Mouse (Mus musculus): ENCODE results near the gene Fermt3.

The Fermt3 gene

DNA sequence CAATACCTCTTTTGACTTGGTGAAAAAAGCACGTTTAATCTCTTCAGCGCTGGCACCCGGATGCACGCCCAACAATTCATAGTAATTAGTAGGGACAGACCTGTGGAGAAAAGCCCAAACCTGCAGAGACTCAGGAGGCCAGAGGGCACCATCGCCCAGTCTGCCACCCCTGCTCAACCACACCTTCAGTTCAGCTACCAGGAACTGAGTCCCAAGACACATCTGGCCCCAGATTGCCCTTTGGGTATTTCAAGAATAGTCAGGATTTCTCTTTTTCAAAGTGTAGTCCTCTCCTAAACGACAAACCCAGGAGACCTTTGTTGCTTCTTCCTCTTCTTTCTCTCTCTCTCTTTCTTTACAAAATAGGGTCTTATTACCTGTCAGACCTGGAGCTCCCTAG lies 28.6 kb downstream of the Fermt3 start:
- DNase-seq (ENCODE audit: low spot score), result no peak

DNA sequence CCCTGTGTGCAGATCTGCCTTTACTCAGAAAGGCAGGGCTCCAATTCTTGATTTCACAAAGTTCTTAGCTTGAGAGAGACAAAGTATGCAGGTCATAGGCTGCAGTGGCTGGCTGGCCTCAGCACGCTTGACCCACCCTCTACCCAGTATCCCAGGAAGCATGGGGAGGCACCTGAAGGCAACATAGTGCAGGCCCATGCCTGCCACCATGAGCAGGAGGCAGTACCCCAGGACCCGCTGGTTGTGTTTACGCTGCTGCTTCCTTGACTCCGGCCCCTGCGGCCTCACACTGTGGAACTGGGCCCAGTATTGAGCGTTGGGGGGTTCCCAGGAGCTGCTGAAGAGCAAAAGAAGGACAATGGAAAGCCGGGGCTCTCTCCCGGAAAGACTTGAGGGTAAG lies 30.0 kb downstream of the Fermt3 start:
- DNase-seq (ENCODE audit: low spot score), result no peak

DNA sequence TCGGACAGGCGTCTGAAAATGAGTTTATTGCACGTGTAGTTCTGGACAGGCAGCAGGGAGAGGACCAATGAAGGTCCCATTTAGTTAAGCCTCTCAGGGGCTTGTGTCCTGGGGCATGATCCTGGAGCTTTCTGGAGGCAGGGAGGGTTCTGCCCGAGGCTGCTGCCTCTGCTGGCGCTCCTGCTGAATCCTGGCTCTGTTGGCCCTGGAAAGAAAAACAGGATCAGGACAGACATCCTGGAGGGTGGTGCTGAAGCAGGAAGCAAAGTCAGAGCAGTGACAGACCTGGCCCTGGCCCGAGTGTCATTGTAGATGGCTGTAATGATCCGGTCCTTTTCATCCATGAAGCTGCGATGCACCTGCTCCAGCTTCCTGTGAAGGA lies 31.4 kb downstream of the Fermt3 start:
- DNase-seq (ENCODE audit: low spot score), result no peak

DNA sequence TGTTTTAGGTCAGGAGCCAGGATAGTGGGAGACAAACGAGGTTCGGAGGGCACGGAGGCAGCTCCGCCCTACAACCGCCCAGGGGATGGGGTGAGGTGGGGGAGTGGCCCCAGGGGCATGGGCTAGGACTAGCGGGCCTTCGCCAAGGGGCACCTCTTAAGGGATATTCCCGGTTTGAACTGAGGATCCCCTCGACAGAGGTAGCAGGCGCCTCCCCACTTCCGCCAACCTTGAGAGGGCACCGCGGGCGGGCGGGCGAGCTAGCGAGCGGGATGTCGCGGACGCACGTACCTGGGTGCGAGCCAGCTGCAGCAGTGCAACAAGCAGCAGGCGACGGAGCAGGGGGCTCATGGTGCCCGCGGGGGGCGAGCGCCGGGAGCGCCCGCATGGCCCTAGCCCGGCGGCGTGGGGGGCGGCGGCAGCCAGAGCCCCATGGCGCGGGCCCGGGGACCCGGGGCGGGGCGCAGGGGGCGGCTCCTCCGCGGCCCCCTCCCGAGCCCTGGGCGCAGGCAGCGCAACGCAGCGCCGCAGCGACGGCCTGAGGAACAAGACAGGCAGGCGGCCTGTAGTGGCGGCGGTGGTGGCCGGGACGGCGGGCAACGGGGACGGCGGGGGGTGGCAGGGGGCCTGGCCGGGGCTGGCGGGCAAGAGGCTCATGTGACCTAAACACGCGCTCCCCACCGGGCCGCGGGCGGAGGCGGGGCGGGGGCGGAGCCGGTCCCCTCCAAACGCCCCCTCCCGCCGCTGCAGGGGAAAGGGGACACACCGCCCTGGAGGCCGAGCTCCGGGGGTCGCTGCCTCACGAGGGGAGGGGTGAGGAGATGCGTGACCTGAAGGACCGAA lies 32.0 kb downstream of the Fermt3 start, which contains the start of gene Vegfb:
Vegfb (minus strand) TSS at position 591 of the 843 bp plus-strand sequence.
- DNase-seq (ENCODE audit: low spot score), result no peak

DNA sequence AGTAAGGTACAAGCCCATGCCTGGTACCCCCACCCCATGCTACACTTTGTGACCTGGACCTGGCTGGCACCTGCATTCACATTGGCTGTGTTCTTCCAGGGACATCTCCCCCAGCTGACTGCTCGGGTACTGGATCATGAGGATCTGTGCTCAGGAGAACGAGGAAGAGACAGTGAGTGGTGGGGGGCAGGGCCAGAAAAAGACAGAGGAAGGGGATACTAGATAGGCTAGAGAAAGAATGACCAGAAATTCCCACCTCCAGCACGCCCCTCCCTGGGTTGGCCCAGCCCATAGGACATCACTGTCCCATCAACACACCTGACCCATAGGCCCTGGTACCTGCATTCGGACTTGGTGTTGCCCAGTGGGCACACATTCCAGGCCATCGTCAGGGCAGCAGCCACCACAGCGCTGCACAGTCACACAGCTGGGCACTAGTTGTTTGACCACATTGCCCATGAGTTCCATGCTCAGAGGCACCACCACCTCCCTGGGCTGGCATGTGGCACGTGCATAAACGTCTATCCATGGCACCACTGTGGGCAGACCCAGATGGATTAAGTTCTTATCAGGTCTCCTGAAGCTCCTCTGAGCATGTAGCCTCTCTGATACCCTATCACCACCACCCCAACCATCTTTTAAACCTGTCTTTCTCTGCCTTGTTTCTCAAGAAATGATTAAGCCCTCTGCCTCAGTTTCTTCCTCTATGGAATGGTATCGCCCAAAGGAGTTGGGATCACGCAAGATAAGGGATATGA lies 33.1 kb downstream of the Fermt3 start:
- DNase-seq (ENCODE audit: low spot score), result no peak

DNA sequence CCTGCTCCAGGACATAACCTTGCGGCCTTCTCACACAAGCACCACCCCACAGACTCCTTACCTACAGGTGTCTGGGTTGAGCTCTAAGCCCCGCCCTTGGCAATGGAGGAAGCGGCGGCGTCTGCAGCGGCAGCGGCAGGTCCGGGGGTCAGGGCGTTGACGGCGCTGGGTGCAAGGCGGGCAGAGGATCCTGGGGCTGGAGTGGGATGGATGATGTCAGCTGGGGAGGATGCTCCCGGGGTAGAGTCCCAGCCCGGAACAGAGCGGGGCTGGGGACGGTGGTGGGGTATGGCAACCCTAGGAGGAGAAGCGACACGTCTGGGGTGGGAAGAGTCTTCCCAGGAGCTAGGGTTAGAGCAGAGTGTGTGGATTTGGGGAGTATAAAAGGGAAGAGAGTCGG lies 34.0 kb downstream of the Fermt3 start:
- no peak for DNase-seq (ENCODE audit: low spot score)

DNA sequence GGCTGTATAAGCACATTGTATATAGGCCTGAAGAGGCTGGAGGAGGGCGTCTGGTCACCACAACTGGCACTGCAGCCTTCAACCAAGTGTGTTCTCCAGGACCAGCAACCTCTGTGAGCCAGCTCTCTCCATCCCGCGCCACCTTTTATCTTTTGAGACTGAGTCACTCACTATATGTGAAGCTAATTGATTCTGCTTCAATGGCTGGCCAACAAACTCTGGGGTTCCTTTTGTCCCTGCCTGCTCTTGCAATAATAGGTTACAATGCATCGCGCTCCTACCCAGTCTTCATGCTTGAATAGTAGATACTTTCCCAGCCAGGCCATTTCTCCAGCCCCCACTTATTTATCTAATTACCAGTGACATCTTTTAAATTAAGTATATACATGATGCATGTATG lies 35.6 kb downstream of the Fermt3 start:
- no peak for DNase-seq (ENCODE audit: low spot score)

DNA sequence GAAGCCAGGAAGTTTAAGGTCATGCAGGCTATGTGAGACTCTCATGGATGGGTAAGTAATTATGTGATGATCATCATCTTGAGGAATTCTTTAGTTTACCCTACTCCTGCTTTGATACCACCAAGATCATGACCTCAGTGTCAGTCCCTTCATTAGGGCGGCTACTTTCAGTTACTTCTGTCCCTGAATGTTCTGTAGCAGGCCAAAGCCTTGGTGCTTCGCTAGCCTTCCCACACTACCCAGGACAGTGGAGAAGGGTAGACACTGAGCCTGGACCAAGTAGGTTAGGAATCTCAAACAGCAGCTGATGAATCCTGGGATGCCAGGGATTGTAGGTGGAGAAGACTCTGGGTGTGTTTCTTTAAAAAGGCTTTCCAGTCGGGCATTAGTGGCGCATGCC lies 37.8 kb downstream of the Fermt3 start:
- DNase-seq (ENCODE audit: low spot score), result no peak

DNA sequence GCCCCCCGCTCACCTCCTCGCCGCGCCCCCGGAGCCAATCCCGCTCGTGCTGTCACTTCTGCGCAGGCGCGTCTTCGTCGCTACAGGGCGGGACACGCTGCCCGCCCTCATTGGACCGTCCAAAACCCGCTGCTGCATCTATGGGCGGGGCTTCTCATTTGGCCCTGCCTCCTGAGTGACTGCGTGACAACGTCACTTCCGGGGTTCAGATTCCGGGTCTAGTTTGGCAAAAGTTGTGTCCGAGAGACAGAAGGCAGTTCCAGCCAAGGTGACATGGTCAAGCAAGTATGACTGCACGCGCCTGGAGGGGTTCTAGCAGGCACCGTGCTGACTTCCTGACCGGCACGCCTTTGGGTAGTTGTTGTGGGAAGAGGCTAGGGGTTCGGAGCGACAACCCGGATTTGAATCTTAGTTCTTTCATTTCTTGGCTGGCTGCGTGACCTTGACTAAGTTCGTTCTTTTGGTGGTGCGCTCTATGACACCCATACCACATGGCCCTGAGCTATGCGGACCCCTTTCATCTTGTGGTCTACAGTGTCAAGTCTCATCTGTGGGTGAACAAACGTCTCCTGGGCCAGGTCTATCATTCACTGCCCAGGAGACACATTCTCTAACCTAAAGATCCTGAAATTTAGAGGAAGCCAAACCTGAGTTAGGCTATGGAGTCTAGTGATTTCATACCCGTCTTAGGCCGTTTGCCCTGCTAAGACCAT lies 38.7 kb downstream of the Fermt3 start, which contains the start of gene Fkbp2:
Fkbp2 (minus strand) TSS at position 121 of the 713 bp plus-strand sequence.
- DNase-seq (ENCODE audit: low spot score), result peak; percentile 94

DNA sequence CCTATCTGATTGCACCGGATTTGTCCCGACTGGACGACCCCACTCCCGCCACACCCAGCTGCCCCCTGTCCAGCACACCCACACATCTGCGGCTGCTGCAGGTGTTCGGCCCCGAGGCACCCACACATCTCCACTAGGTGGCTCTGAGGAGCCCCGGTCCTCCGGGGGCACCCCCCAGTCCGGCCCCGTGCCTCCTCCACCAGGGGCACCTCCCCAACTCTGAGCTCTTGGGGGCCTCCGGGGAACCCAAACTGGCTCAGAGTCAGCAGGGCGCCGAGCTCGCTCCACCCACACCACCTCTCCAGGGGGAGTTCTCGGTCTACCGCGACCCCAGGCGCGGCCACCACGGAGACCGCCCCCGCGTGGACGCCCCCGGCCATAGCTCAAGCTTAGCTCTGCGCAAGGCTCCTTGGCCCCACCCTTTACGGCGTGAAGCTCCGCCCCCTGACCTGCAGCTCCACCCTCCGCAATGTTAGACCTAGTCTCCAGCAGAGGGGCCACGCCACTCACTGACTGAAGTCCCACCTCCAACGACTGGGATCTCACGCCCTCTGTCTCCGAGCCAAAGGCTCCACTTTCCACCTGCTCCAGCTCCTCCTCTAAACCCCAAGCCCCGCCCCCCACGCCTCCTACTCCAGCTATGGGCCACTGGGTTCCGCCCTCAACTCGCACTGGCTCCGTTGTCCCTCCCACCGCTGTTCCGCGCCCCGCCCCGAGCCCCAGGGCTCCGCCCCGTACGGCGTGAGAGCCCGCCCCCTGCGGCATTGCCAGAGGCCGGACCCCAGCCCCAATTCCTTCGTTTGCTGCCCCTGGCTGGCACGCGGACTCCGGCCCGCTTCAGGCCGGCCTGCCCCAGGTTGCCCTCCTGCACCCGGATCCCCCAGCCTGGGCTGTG lies 39.5 kb downstream of the Fermt3 start:
- peak; percentile 99 for DNase-seq (ENCODE audit: low spot score)

DNA sequence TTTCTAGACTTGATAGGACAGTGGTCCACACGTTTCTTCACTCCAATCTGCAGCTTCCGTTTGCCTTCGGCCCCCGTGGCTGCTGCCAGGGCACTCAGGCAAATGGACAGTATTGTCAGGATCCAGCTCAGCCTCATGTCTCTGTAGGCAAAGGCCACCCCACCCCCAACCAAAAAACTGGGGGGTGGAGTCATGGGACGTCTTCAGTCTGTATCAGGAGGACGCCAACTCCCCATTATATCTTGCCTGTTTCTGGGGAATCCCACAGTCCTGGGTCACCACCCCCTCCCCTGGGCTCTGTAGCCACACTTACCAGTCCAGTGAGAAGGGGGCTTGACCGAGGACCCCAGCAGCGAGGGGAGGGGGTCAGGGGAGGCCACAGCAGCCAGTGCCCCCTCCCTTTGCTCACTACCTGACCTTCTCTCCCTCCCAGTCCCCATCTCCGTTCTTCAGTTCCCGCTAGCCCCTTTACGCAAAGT lies 40.2 kb downstream of the Fermt3 start:
- DNase-seq (ENCODE audit: low spot score), result no peak

DNA sequence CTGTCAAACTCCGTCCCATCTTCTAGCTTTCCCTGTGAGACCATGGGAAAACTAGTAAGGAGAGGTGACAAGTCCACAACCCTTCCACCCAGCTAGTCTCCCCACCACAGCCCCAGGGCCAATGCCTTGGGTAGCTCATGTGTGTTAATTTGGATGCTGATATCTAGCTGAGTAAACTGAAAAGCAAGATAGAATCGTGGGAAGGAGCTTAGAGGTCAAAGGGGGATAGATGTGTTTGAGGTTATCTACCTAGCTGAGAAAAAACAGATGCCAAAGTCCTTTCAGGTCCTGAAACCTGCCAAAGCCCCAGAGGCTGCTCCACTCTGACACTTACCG lies 40.7 kb downstream of the Fermt3 start:
- no peak for DNase-seq (ENCODE audit: low spot score)

DNA sequence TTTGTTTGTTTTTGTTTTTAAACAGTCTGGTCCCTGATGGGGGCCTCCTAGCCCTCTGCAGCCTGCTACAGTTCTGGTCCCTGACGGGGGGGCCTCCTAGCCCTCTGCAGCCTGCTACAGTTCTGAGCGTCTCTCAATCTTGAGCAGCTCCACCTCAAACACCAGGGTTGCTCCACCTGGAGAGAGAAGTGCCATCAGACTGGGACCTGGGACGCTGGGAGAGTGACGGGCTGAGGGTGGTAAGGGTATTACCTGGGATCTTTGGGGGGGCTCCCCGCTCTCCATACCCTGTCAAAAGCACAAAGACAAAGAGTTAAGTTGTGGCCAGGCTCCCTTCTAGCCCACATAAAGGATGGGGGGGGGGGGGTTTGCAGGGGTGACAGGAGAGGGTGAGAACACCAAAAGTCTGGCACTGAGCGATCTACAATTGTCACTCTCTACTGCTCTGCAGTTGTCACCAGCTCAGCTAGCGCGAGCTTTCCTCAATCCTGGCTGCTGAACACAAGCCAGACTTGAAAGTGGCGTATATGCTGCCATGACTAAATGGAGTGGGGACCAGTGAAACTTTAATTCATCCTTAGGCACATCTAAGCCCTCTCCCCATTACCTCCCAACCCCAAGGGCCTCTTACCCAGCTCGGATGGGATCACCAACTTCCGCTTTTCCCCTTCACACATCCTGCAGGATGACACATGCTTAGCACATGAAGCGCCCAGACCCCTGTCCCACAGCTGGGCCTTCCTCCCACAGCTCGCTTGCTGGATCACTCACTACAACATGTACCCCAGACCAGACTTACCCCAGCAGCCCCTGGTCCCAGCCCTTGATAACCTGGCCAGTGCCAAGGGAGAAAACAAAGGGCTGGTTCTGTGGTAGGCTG lies 41.3 kb downstream of the Fermt3 start:
- no peak for DNase-seq (ENCODE audit: low spot score)

DNA sequence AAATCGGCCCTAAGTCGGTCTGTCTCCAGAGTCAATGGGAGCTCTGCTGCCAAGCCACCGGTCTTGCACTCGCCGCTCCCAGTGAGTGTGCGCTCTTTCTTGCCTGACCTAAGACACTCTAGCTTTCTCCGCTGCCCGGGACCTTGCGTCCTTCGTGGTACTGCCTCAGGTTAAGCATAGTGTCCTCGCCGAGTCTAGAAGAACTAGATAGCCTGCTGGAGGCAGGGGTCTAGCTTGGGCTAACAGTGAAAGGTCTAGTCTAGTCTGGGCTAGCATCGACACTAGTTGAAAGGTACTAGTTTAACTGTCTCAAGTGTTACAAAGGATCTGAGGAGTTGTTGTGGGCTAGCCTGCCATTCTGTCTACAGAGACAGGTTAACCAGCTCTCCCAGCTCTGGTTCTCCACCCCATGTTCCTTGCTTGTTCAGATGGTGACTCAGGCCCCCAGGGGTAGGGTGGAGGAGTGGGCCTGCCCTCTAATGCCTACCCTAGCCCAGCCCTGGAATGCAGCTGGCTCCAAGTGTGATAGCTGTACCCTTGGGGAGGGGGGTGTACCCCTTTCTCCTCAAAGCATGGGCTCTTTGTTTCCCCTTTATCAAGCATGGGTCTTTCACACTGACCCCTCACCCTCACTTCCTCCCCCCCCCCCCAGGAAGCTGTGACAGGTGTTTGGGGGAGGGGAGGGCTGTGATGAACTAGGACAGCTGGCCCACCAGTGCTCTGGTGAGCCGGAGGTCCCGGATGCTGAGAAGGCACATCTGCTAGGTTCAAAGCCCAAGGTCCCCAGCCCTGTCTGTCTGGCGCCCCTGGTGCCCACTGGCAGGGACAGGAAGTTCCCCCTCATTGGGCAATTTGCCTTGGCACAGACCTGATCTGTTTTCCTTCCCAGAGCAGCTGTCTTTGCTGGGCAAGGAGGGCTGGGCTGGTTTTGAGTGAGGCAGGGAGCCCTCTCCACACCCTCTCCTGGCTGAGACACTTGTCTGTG lies 43.4 kb downstream of the Fermt3 start, which contains the start of gene Plcb3:
Plcb3 (minus strand) TSS at position 934 of the 985 bp plus-strand sequence.
- no peak for DNase-seq (ENCODE audit: low spot score)

DNA sequence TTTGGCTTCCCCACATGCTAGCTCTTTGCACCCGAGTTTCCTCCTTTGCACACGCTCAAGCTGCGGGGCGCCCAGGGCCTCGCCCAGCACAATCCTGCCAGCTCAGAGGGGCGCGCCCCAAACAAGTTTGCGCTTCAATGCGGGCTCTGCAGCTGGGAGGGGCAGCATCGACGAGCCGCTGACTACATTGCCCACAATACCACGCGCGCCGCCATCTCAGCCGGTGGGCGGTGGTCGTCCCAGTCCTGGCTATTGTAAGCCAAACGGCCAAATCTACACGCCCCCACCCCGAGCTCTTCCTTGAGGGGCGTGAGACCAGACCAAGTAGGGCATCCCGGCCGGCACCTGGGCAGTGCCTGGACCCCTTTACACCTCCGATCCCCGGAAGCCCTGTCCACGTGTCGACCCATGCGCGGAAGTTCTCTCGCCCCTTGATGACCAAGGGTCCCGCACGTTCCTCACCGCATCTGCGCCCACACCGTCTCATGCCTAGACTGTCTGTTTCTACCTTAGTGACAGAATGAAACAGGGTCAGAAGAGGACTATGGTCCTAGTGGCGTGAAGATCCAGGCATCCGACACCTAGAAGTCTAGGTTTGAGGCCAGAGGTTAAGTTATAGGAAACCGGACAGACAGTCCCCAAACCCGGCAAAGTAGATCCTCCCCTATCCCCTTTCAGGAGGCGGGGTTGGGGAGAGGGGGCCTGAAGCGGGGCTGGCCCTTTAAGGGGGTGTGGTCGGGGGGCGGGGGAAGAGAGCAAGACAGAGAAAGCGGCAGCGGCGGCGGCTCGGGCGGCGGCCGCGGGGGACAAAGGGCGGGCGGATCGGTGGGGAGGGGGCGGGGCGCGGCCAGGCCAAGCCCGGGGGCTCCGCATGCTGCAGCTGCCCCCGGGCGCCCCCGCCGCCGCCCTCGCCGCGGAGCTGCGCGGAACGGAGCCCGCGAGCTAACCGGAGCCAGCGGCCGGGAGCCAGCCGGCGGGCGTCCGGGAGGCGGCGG lies 44.8 kb downstream of the Fermt3 start, which contains the start of gene Ppp1r14b:
Ppp1r14b (plus strand) TSS at position 758 of the 995 bp plus-strand sequence.
- DNase-seq (ENCODE audit: low spot score), result no peak

DNA sequence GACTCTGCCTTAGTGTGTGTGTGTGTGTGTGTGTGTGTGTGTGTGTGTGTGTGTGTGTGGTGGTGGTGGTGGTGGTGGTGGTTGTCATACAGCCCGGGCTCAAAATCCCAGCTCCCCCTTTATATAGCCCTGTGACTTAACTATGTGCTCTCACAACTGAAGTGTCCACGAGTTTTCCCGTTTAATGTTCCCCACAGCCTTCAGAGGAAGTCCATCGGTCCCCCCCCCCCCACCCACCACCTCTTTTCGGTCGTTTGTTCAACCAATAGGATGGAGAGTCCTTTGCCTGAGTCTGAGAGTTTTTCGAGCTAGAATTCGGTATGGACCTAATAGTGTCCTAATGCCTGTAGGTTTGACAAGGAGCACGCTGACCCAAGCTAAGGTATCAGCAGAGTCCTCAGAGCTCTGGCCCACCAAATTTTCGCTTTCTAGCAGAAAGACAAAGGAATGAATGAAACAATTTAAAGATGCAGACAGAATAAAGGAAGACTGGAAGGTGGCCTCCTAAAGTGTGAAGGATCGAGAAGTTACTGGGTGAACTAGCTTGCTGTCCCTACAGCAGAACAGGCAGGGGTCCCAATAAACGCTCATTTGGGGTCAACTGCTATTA lies 45.6 kb downstream of the Fermt3 start:
- no peak for DNase-seq (ENCODE audit: low spot score)

DNA sequence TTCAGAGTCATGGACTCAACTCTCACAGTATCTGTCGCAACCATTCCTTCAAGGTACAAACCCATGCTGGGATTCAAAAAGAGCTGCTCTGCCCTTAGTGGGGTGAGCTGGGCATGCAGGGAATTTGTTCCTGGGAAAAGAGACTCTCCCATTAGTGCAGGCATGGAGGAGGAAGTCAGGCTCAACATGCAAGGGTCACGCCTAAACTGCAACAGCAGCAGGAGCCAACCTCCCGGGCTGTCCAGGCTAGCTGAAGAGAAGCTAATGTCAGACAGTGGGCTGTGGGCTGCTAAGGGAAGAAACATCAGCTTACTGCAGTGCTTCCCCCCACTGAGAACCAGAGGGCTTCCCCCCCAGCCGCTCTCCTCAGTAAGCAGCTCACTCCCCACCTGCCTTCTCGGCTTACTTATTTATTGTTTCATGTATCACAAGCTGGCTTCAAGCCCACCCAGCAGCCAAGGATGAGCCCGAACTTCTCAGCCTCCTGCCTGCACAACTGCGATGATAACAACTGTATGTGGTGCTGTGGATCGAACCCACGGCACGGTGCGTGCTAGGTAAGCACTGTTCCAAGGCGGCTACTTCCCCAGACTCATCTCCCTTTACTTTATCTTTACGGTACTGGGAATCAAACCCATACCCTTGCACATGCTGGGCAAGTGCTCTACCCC lies 46.9 kb downstream of the Fermt3 start:
- DNase-seq (ENCODE audit: low spot score), result no peak
